Mouse (Mus musculus): Measurements from ENCODE around the gene Cpsf4. TPM values are rescaled to one million over a fixed set of nuclear protein-coding genes. Genes with fewer than 3 reads are reported as not detected.

Gene Cpsf4
- polyA plus RNA-seq, 1 experiment from 2014 or later, result 65.2 TPM

DNA sequence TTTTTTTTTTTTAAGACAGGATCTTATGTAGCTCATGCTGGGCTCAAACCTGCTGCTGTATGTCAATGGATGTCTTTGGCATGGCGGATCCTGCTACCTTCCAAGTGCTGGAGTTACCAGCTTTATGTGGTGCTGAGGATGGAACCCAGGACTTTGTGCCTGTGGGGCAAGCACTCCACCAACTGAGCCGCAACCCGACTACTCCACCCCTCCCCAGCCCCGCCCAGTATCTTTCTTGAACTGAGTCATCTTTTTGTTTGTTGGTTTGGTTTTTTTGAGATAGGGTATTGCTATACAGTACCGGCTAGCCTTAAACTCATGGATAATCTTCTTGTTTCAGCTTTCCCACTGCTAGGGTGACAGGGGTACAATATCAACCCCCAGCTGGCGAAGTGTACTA lies 22.4 kb downstream of the Cpsf4 start:
- ATAC-seq (ENCODE audit: insufficient number of reproducible peaks, insufficient read depth, low FRiP score, low TSS enrichment), result no peak
- peaks cover 41% of the 10 kb centered on the region for H3K36me3 ChIP-seq
- H3K9ac ChIP-seq, result no peak overlapping the region
- no peaks in the 10 kb centered on the region for H3K27me3 ChIP-seq
- H3K4me1 ChIP-seq, result peaks cover 21% of the 10 kb centered on the region
- 96% methylated on average over 6 of the region's 6 CpGs for WGBS
- H3K9me3 ChIP-seq, result no peaks in the 10 kb centered on the region
- H3K4me2 ChIP-seq (replicated peaks), result peak overlapping the region; percentile 66; the same call in 1 of the 2 replicates
- H3K27ac ChIP-seq, result no peak overlapping the region
- H3K4me3 ChIP-seq, result no peak overlapping the region

DNA sequence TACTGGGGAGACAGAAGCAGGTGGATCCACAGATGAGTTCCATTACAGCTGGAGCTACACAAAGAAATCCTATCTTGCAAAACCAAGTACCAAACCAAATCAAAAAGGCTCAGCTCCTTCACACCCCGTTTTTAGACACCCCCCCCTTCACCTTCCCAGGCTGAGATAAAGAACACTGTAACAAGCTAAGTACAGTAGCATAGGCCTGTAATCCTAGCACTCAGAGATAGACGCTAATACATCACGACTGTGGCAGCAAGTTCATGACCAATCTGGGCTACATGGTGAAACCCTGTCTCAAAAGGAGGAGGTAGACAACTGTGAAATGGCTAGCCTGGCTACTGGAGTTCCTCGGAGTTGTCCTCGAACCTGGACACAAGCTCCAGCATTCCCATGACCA lies 23.4 kb downstream of the Cpsf4 start:
- H3K36me3 ChIP-seq, result peaks cover 43% of the 10 kb centered on the region

DNA sequence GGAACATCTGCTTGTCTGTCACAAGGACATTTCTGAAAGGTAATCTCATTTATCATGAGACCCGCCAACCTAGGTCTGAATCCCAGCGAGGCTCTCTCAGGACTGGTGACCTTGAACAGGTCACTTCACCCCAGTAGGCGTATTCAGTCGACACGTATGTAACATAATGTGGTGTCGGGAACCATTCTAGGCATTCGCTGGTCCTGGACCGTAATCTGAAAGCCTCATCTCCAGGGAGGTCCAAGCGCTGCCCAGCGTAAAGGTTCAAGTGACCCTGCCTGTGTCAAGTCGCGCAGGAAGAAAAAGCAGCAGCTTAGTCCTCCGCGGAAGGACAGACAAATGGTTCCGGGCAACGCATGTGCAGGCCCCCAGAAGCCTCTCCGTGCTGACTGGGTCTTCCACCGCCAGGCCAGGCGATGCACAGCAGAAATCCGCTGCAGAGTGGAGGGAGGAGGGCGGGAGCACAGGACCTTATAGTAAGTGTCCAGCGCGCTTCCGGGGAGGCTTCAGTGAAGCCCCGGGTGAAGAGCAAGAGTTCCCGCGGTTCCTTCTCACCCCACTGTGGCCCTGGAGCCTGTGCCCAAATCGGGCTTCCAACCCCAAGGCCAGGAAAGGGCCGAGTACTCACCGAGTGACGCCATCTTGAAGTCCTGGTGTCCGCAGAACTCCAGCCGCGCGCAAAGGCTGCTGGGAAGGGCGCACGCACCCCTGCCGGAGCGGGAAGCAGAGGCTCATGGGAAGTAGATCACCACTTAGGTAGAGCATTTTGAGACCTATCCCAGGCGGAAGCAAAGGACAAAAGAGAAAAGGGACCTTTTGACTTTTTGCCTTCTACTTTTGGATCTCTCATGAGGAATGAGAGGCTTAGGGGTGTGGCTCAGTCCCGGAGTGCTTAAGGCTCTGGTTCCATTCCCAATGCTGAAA lies 24.1 kb downstream of the Cpsf4 start:
- no peaks in the 10 kb centered on the region for H3K9me3 ChIP-seq
- no peaks in the 10 kb centered on the region for H3K27me3 ChIP-seq
- ATAC-seq (ENCODE audit: insufficient number of reproducible peaks, insufficient read depth, low FRiP score, low TSS enrichment), result peak; percentile 77
- H3K4me1 ChIP-seq, result peaks cover 21% of the 10 kb centered on the region
- WGBS, result 1% methylated on average over 41 of the region's 41 CpGs
- peak overlapping the region; percentile 66 for H3K4me2 ChIP-seq (replicated peaks)
- H3K27ac ChIP-seq, result peak overlapping the region; percentile 85
- peaks cover 43% of the 10 kb centered on the region for H3K36me3 ChIP-seq
- peak overlapping the region; percentile 89 for H3K4me3 ChIP-seq
- H3K9ac ChIP-seq, result peak overlapping the region; percentile 95

More for the DNA sequence above, 23.4 kb downstream of the Cpsf4 start:
- peak overlapping the region; percentile 66 for H3K4me2 ChIP-seq (replicated peaks)
- H3K27ac ChIP-seq, result no peak overlapping the region
- peaks cover 21% of the 10 kb centered on the region for H3K4me1 ChIP-seq
- H3K27me3 ChIP-seq, result no peaks in the 10 kb centered on the region
- H3K4me3 ChIP-seq, result peak overlapping the region; percentile 89
- no peak for ATAC-seq (ENCODE audit: insufficient number of reproducible peaks, insufficient read depth, low FRiP score, low TSS enrichment)
- H3K9ac ChIP-seq, result peak overlapping the region; percentile 95
- WGBS, result 58% methylated on average over 5 of the region's 5 CpGs
- no peaks in the 10 kb centered on the region for H3K9me3 ChIP-seq

DNA sequence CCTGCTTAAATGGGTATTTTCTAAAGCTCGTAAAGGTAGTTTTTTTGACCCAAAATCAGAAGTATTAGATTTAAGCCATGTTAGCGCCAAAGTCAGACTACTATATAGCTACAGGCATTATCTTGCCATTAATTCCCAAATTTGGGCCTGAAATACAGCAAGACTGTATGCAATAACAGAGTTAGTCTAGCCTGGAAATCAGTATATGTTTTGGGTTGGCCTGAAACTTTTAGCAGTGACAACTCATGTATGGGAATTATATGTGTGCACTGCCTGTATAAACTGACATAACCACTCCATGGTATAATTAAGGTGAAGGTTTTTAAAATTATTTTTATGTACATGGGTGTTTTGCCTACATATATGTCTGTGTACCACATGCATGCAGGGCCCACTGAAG lies 24.9 kb downstream of the Cpsf4 start, which contains the start of gene Atp5j2:
Gene Atp5j2, minus strand, starts transcription at position 101 of the 400 bp plus-strand sequence.
- peaks cover 21% of the 10 kb centered on the region for H3K4me1 ChIP-seq
- no peaks in the 10 kb centered on the region for H3K27me3 ChIP-seq
- H3K4me3 ChIP-seq, result peak within 1 kb of the TSS; percentile 89
- no peaks in the 10 kb centered on the region for H3K9me3 ChIP-seq
- no peak for ATAC-seq (ENCODE audit: insufficient number of reproducible peaks, insufficient read depth, low FRiP score, low TSS enrichment)
- H3K4me2 ChIP-seq (replicated peaks), result peak within 1 kb of the TSS; percentile 66
- peaks cover 41% of the 10 kb centered on the region for H3K36me3 ChIP-seq
- peak within 1 kb of the TSS; percentile 85 for H3K27ac ChIP-seq
- H3K9ac ChIP-seq, result peak within 1 kb of the TSS; percentile 95
- WGBS, result 85% methylated on average over 2 of the region's 2 CpGs

DNA sequence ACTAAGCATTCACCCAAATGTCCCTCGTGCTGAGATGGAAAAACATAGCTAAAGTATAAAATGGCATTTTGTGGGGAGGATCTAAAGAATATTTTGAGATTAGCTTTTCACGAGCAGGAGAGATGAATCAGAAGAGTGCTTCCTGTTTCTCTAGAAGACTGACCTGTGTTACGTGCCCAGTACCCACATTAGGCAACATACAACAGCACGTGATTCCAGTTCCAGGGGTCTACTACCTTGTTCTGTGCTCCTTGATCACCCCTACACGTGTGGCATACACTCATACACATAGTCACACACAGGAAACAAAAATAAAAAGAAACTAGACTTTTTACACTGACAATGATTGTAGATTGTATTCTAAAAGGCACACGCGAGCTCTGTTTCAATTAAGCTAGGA lies 33.4 kb downstream of the Cpsf4 start:
- no peak overlapping the region for H3K27ac ChIP-seq

DNA sequence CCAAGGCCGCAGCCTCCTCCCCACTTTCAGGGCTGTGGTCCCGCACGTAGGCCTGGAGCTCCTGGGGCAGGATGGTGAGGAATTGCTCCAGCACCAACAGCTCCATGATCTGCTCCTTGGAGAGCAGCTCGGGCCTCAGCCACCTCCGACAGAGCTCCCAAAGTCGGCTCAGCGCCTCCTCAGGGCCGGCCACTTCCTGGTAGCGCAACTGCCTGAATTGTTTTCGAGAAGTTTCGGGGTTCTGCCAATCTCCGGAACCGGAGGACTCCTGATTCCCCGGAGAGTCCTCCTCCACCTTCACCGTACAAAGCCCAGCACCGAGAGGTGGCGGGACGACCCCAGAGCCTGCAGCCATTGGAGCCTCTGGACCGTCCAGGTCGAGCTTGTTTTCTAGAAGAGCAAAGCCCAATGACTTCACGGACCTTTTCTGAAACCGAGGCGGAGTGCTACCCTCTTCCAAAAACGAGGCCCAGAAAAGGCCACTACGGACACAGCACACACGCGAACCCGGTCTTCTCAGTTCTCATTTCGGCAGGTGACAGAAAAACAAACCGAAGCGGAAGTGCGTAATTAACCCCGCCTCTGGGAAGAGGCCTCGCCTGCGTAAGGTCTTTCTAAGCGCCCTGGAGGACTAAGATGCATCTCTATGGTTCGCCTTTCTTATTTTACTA lies 34.4 kb downstream of the Cpsf4 start, which contains the start of gene Zkscan14:
Gene Zkscan14, minus strand, starts transcription at position 548 of the 671 bp plus-strand sequence.
- Histone ChIP-seq H3K36me3 (0 out of 2 replicates have a peak, but pooled peaks cover 2% of the 10 kb centered on the region), H3K4me3 (peak within 1 kb of the TSS; percentile 89), H3K27ac (peak within 1 kb of the TSS; percentile 63), H3K4me1 (peaks cover 22% of the 10 kb centered on the region), H3K27me3 (no peaks in the 10 kb centered on the region), H3K9ac (peak within 1 kb of the TSS; percentile 79), H3K4me2 (replicated peaks) (peak within 1 kb of the TSS; percentile 99), H3K9me3 (no peaks in the 10 kb centered on the region)
- whole genome bisulfite sequencing, result 2% methylated on average over 37 of the region's 37 CpGs
- ATAC-seq (ENCODE audit: insufficient number of reproducible peaks, insufficient read depth, low FRiP score, low TSS enrichment), result no peak

More for the DNA sequence above, 33.4 kb downstream of the Cpsf4 start:
- H3K36me3 ChIP-seq, result peaks cover 13% of the 10 kb centered on the region
- peaks cover 14% of the 10 kb centered on the region for H3K4me1 ChIP-seq
- peak overlapping the region; percentile 99 for H3K4me2 ChIP-seq (replicated peaks)
- WGBS, result 77% methylated on average over 7 of the region's 7 CpGs
- H3K9me3 ChIP-seq, result no peaks in the 10 kb centered on the region
- no peak for ATAC-seq (ENCODE audit: insufficient number of reproducible peaks, insufficient read depth, low FRiP score, low TSS enrichment)
- no peak overlapping the region for H3K9ac ChIP-seq
- no peaks in the 10 kb centered on the region for H3K27me3 ChIP-seq
- no peak overlapping the region for H3K4me3 ChIP-seq

DNA sequence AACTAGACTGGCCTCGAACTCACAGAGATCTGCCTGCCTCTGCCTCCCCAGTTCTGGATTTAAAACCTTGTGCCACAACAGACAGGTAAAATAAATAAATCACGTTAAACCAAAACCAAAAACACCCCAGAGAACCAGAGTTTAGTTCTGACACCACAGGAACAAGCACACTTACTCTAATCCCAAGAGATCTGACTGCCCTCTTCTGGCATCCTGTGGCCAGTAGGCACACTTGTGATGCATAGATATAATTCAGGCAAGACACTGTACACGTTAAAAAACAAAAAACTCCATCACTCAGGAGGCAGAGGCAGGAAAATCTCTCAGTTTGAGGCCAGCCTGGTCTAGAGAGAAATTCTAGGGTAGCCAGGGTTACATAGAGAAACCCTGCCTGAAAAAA lies 35.4 kb downstream of the Cpsf4 start:
- 52% methylated on average over 3 of the region's 3 CpGs for WGBS
- Histone ChIP-seq H3K4me3 (no peak overlapping the region), H3K9ac (no peak overlapping the region), H3K36me3 (peaks cover 6% of the 10 kb centered on the region; the same call in 1 of the 2 replicates), H3K4me1 (peaks cover 22% of the 10 kb centered on the region), H3K9me3 (no peaks in the 10 kb centered on the region), H3K27ac (no peak overlapping the region), H3K27me3 (no peaks in the 10 kb centered on the region), H3K4me2 (replicated peaks) (no peak overlapping the region)
- ATAC-seq (ENCODE audit: insufficient number of reproducible peaks, insufficient read depth, low FRiP score, low TSS enrichment), result no peak

DNA sequence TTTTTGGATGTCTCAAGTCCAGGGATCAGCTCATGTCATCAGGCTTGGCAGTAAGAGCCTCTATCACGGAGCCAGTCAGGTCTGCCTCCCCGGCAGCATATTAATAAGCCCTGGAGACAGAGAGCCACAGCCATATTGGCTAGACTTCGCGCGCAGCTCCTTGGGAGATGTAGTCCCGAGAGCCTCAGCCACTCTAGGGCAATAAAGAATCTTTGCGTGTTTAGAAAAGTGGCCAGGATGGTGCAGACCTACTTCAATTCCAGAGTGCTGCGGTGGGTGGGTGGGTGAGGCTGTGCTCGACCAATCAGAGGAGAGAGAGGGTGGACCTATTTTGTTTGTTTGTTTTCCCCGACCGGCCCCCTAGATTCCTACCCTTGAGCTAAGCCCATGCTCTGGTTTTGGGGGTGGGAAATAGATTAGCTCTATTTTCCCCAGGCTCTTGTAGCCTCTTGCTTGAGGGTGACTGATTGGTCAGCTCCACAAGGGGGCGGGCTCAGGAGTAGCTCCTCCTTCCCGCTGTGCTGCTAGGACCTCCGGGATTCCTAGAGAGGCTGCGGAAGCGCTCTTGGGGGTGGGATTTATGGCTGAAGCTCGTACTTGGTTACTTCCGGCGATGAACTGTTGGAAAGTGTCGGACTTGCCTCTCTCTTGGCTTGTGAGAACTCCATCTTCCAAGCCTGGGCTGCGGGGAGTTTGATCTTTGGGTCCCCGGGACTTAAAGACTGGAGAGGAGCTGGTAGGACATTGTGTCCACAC lies 37.1 kb downstream of the Cpsf4 start, which contains the start of gene Zkscan5:
Gene Zkscan5, plus strand, starts transcription at position 627 of the 756 bp plus-strand sequence.
- WGBS, result under 1% methylated on average over 22 of the region's 22 CpGs
- H3K36me3 ChIP-seq, result peaks cover 14% of the 10 kb centered on the region
- peak within 1 kb of the TSS; percentile 66 for H3K9ac ChIP-seq

DNA sequence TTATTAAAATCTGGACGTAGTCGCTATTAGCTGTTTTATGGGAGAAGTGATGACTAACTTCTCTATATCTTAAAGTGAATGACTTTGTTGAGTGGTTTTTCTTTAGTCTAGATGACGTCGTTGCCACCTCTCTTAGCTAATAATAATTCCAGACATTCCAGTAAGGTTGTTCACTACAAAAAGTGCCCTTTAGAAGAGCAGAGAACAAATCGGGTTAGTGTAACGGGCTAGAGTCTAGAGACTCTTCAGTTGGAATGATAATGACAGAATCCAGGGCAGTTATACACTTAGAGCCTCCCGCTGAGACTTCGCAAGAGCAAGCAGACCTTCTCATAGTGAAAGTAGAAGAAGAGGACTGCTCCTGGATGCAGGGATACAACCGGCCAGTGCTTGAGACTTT lies 38.0 kb downstream of the Cpsf4 start:
- ATAC-seq (ENCODE audit: insufficient number of reproducible peaks, insufficient read depth, low FRiP score, low TSS enrichment), result no peak
- Histone ChIP-seq H3K4me3 (peak overlapping the region; percentile 62), H3K4me2 (replicated peaks) (peak overlapping the region; percentile 58), H3K9ac (peak overlapping the region; percentile 30; the same call in 1 of the 2 replicates), H3K27ac (no peak overlapping the region), H3K27me3 (no peaks in the 10 kb centered on the region), H3K4me1 (peaks cover 22% of the 10 kb centered on the region), H3K9me3 (no peaks in the 10 kb centered on the region), H3K36me3 (peaks cover 21% of the 10 kb centered on the region)
- WGBS, result 26% methylated on average over 9 of the region's 9 CpGs

More for the DNA sequence above, 37.1 kb downstream of the Cpsf4 start, which contains the start of gene Zkscan5:
- H3K9me3 ChIP-seq, result no peaks in the 10 kb centered on the region
- no peaks in the 10 kb centered on the region for H3K27me3 ChIP-seq
- H3K27ac ChIP-seq, result peak within 1 kb of the TSS; percentile 86
- peak within 1 kb of the TSS; percentile 62 for H3K4me3 ChIP-seq
- peaks cover 22% of the 10 kb centered on the region for H3K4me1 ChIP-seq
- H3K4me2 ChIP-seq (replicated peaks), result peak within 1 kb of the TSS; percentile 58
- ATAC-seq (ENCODE audit: insufficient number of reproducible peaks, insufficient read depth, low FRiP score, low TSS enrichment), result peak; percentile 96

DNA sequence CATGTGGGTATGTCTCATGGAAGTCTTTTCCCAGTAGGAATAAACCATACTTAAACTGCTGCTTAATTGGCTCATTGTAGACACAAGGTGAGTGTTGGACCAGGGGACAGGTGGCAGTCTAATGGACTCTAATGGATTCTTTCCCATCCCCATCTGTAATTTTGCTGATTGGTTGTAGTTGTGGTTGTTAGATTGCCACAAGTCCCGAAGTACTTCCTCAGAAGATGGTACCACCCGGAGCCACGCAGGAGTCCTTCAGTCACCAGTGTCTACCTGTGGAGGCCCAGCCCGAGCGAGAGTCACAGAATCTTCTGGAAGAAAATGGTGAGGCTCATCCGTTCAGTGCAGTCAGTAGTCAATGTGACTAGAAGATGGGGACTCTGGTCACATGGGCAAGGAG lies 40.4 kb downstream of the Cpsf4 start:
- Histone ChIP-seq H3K27ac (no peak overlapping the region), H3K36me3 (peaks cover 43% of the 10 kb centered on the region), H3K4me2 (replicated peaks) (no peak overlapping the region), H3K9me3 (no peaks in the 10 kb centered on the region), H3K27me3 (no peaks in the 10 kb centered on the region), H3K4me3 (no peak overlapping the region), H3K9ac (no peak overlapping the region), H3K4me1 (peaks cover 12% of the 10 kb centered on the region)
- ATAC-seq (ENCODE audit: insufficient number of reproducible peaks, insufficient read depth, low FRiP score, low TSS enrichment), result no peak
- WGBS, result 92% methylated on average over 6 of the region's 6 CpGs

DNA sequence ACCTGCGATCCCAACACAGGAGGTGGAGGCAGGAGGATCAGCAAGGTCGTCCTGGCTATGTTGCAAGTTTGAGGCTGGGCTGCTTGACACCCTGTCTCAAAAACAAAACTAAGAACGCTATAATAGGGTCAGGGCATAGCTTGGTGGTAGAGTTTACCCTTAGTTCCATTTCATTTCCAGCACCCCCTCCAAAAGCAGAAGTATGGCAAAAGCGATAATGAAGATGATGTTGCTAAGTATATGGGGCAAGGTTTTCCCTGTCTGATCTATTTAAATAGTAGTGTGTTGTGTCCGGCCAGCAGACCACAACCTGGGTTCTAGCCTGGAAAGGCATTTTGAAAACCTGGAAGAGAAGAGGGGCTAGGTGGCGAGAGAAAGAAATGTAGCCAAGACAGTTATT lies 40.9 kb downstream of the Cpsf4 start:
- H3K4me3 ChIP-seq, result no peak overlapping the region
- no peak overlapping the region for H3K9ac ChIP-seq
- no peak overlapping the region for H3K4me2 ChIP-seq (replicated peaks)
- WGBS, result 86% methylated on average over 6 of the region's 6 CpGs
- peaks cover 49% of the 10 kb centered on the region for H3K36me3 ChIP-seq
- H3K9me3 ChIP-seq, result no peaks in the 10 kb centered on the region
- H3K27ac ChIP-seq, result no peak overlapping the region
- H3K4me1 ChIP-seq, result peaks cover 12% of the 10 kb centered on the region
- H3K27me3 ChIP-seq, result no peaks in the 10 kb centered on the region
- ATAC-seq (ENCODE audit: insufficient number of reproducible peaks, insufficient read depth, low FRiP score, low TSS enrichment), result no peak
